Mouse (Mus musculus): ENCODE measurements around the gene Camta1. TPM values are rescaled to one million over a fixed set of nuclear protein-coding genes. Genes with fewer than 3 reads are reported as not detected.

Camta1 gene
- total and polyA plus RNA-seq, 2 experiments from 2014 or later = 127 to 145 TPM

DNA sequence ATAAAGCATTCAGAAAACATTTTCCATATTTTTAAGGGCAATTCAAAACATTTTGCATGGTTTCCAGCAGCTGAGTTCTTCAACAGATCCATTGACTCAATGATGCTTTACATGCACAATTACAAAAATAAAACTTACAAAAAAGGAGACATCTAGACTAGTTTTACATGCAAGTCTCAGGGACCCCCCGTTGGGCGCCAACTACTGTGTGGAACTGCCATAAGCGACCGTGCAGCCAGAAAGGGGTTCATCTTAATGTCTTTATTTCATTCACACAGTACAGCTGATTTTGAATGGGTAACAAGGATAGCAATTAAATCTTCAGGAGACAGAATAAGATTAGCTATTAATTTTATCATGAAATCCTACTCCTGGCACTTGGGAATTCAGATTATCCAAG lies 802.1 kb downstream of the Camta1 start:
- 82% methylated on average over 4 of the region's 4 CpGs for WGBS
- H3K4me3 ChIP-seq (ENCODE audit: low read length) = no peak overlapping the region
- DNase-seq (ENCODE audit: low spot score) (no peak), ATAC-seq (no peak)
- H3K9me3 ChIP-seq (ENCODE audit: low read length) = no peaks in the 10 kb centered on the region
- H3K4me1 ChIP-seq (ENCODE audit: insufficient read depth, low read length) = peaks cover 8% of the 10 kb centered on the region
- no peaks in the 10 kb centered on the region for H3K27me3 ChIP-seq (ENCODE audit: insufficient read depth, low read length)
- H3K4me2 ChIP-seq (ENCODE audit: low read depth, low read length) = no peak overlapping the region
- H3K9ac ChIP-seq (replicated peaks; ENCODE audit: low read length) = no peak overlapping the region
- H3K36me3 ChIP-seq (ENCODE audit: insufficient read depth, low read length) = peaks cover 16% of the 10 kb centered on the region; the same call in 1 of the 2 replicates
- H3K27ac ChIP-seq = no peak overlapping the region
- TF ChIP-seq CTCF (IDR thresholded peaks at IDR 0.05; ENCODE audit: low read depth) = no peak

- DNase-seq (ENCODE audit: low spot score) (no peak), ATAC-seq (no peak)
- Histone ChIP-seq H3K4me3 (ENCODE audit: low read length) (peak overlapping the region; percentile 88; the same call in 1 of the 2 replicates), H3K27ac (peak overlapping the region; percentile 93), H3K9ac (replicated peaks; ENCODE audit: low read length) (peak overlapping the region; percentile 50; the same call in 1 of the 2 replicates), H3K4me2 (ENCODE audit: low read depth, low read length) (peak overlapping the region; percentile 58), H3K9me3 (ENCODE audit: low read length) (no peaks in the 10 kb centered on the region), H3K4me1 (ENCODE audit: insufficient read depth, low read length) (peaks cover 8% of the 10 kb centered on the region), H3K27me3 (ENCODE audit: insufficient read depth, low read length) (no peaks in the 10 kb centered on the region), H3K36me3 (ENCODE audit: insufficient read depth, low read length) (peaks cover 18% of the 10 kb centered on the region; the same call in 1 of the 2 replicates)
- TF ChIP-seq CTCF (IDR thresholded peaks at IDR 0.05; ENCODE audit: low read depth) = no peak
- WGBS = 70% methylated on average over 4 of the region's 4 CpGs
Measured at GRCm38 (mm10) chr4:151058634-151059033, 803.0 kb downstream of the Camta1 start.

GRCm38 (mm10) chr4:151057347-151058321 lies 804.0 kb downstream of the Camta1 start, which contains the start of gene Vamp3:
Vamp3 (minus strand) TSS chr4:151057963.
- Histone ChIP-seq H3K36me3 (ENCODE audit: insufficient read depth, low read length) (peaks cover 15% of the 10 kb centered on the region; the same call in 1 of the 2 replicates), H3K9me3 (ENCODE audit: low read length) (no peaks in the 10 kb centered on the region), H3K4me2 (ENCODE audit: low read depth, low read length) (peak within 1 kb of the TSS; percentile 76), H3K9ac (replicated peaks; ENCODE audit: low read length) (peak within 1 kb of the TSS; percentile 89), H3K27me3 (ENCODE audit: insufficient read depth, low read length) (no peaks in the 10 kb centered on the region), H3K4me3 (ENCODE audit: low read length) (peak within 1 kb of the TSS; percentile 88), H3K27ac (peak within 1 kb of the TSS; percentile 93), H3K4me1 (ENCODE audit: insufficient read depth, low read length) (peaks cover 8% of the 10 kb centered on the region)
- no peak for TF ChIP-seq CTCF (IDR thresholded peaks at IDR 0.05; ENCODE audit: low read depth)
- ATAC-seq (peak; percentile 99), DNase-seq (ENCODE audit: low spot score) (peak; percentile 100)
- WGBS = under 1% methylated on average over 113 of the region's 114 CpGs

DNA sequence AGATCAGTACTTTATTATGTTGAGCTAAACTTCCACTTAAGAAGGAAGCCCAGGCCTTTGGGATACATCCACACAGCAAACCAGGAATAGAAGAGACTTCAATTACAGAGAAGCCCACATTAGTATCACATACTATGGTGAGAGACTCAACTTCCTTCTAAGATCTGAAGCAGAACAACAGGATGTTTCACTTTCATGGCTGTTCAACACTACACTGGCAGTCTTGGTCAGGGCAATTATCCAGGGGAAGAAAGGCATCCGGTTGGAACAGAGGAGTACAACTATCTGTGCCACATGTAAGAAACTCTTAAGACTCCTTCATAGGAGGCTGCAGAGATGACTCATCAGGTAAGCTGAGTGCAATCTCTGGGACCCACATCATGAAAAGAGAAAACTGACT lies 810.5 kb downstream of the Camta1 start:
- ATAC-seq (no peak), DNase-seq (ENCODE audit: low spot score) (no peak)
- Histone ChIP-seq H3K9me3 (ENCODE audit: low read length) (no peaks in the 10 kb centered on the region), H3K27me3 (ENCODE audit: insufficient read depth, low read length) (no peaks in the 10 kb centered on the region), H3K4me1 (ENCODE audit: insufficient read depth, low read length) (peaks cover 2% of the 10 kb centered on the region; the same call in 1 of the 2 replicates), H3K4me3 (ENCODE audit: low read length) (no peak overlapping the region), H3K4me2 (ENCODE audit: low read depth, low read length) (no peak overlapping the region), H3K27ac (no peak overlapping the region), H3K36me3 (ENCODE audit: insufficient read depth, low read length) (peaks cover 39% of the 10 kb centered on the region), H3K9ac (replicated peaks; ENCODE audit: low read length) (no peak overlapping the region)
- TF ChIP-seq CTCF (IDR thresholded peaks at IDR 0.05; ENCODE audit: low read depth) = no peak
- 79% methylated on average over 1 of the region's 1 CpGs for WGBS

- no peak for TF ChIP-seq CTCF (IDR thresholded peaks at IDR 0.05; ENCODE audit: low read depth)
- WGBS = 78% methylated on average over 3 of the region's 3 CpGs
- Histone ChIP-seq H3K4me1 (ENCODE audit: insufficient read depth, low read length) (no peaks in the 10 kb centered on the region), H3K4me2 (ENCODE audit: low read depth, low read length) (no peak overlapping the region), H3K4me3 (ENCODE audit: low read length) (no peak overlapping the region), H3K9ac (replicated peaks; ENCODE audit: low read length) (no peak overlapping the region), H3K9me3 (ENCODE audit: low read length) (no peaks in the 10 kb centered on the region), H3K36me3 (ENCODE audit: insufficient read depth, low read length) (peaks cover 33% of the 10 kb centered on the region), H3K27me3 (ENCODE audit: insufficient read depth, low read length) (no peaks in the 10 kb centered on the region), H3K27ac (no peak overlapping the region)
- DNase-seq (ENCODE audit: low spot score) (no peak), ATAC-seq (no peak)
Measured at GRCm38 (mm10) chr4:151046524-151046923, 815.2 kb downstream of the Camta1 start.

GRCm38 (mm10) chr4:151044944-151045570 lies 816.6 kb downstream of the Camta1 start:
- Histone ChIP-seq H3K27me3 (ENCODE audit: insufficient read depth, low read length) (no peaks in the 10 kb centered on the region), H3K4me3 (ENCODE audit: low read length) (peak overlapping the region; percentile 52), H3K4me1 (ENCODE audit: insufficient read depth, low read length) (no peaks in the 10 kb centered on the region), H3K36me3 (ENCODE audit: insufficient read depth, low read length) (peaks cover 24% of the 10 kb centered on the region), H3K27ac (no peak overlapping the region), H3K4me2 (ENCODE audit: low read depth, low read length) (peak overlapping the region; percentile 98), H3K9ac (replicated peaks; ENCODE audit: low read length) (peak overlapping the region; percentile 60; the same call in 1 of the 2 replicates), H3K9me3 (ENCODE audit: low read length) (no peaks in the 10 kb centered on the region)
- no peak for ATAC-seq
- 6% methylated on average over 21 of the region's 21 CpGs for WGBS
- no peak for TF ChIP-seq CTCF (IDR thresholded peaks at IDR 0.05; ENCODE audit: low read depth)
- no peak for DNase-seq (ENCODE audit: low spot score)
